Mouse (Mus musculus) G1E (cell line): Measurements from ENCODE around the gene Tomm20l.

Experiments
- CTCF ChIP-seq: IDR thresholded peaks from 2 replicates; pipeline ENCODE4 v1.5.1; 2012; ENCODE audit warnings: low read depth, low read length, inconsistent platforms, mixed read lengths
- GATA1 ChIP-seq: IDR thresholded peaks from 2 replicates; pipeline ENCODE4 v1.6.1; 2012; ENCODE audit warnings: borderline replicate concordance, low read length, inconsistent platforms, mixed read lengths
- GATA2 ChIP-seq: IDR thresholded peaks from 2 replicates; pipeline ENCODE4 v1.6.1; 2012; ENCODE audit warnings: low read depth, low read length, inconsistent platforms, borderline replicate concordance
- TAL1 ChIP-seq: conservative IDR thresholded peaks from 2 replicates; pipeline ENCODE4 v1.6.1; 2012; ENCODE audit warnings: low read depth, low read length, inconsistent platforms, mixed read lengths

GRCm38 (mm10) chr12:71139258-71139828 lies 28.1 kb downstream of the Tomm20l start:
- no peak for TF ChIP-seq TAL1
- TF ChIP-seq CTCF, result no peak; the same call in 1 of the 2 replicates
- no peak for TF ChIP-seq GATA1
- TF ChIP-seq GATA2, result no peak
